Mouse (Mus musculus): Measurements from ENCODE around the gene Tmc5.
A peak's percentile ranks its signal among the peaks of the same experiment; 100 is the strongest.

GRCm38 (mm10) chr7:118723927-118724326, 126.8 kb downstream of the Tmc5 start:
- TF ChIP-seq CTCF (IDR thresholded peaks at IDR 0.05) (peak; percentile 35), EP300 (IDR thresholded peaks at IDR 0.05) (peak; percentile 92)
